Mouse (Mus musculus): ENCODE measurements around the gene Zfp503.

Gene Zfp503

DNA sequence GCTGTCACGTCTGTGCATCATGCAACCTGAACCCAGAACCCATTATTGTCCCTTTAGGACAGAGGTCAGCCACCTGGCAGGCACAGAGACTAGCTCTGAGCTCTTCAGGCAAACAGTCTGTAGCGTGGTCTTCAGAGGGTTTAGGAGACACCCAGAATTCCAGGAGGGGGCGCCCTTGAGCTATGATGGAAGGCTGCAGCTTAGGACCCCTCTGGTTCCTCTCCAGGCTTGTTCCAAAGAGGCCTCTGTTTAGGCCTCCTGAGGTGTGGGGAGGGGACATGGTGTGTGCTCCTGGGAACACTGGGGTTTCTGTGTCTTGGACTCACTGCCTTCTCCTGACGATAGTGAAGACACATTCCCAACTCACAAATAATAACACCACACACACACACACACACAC lies 20.4 kb downstream of the Zfp503 start:
- peak; percentile 36 for DNase-seq (ENCODE audit: low read depth, low spot score)

DNA sequence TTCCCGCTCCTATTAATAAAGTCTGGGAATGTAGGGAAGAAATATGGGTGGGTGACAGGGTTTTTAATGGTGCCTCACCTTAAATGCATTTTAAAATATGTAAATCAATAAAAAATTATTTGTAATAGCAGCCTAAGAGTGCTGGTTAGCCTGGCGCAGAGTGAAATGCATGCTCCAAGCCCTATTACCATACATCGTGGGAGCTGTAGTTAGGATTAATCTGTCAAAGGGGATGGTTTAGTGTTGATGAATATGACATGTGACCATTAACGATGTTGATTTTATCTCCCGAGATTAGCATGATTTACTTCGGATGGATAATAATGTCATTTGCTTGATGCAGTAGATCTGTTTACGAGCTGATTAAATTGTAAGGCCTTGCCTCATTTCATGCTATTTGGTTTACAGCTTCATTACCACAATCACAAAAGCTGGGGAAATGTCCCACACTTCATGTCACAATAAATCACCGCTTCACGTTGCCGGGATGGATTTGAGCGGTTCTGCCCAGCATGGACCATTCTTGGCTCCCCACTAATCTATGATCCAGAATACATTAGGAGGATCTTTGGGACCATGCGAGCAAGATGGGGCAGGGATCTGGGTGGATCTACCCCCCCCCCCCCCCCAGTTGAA lies 21.9 kb downstream of the Zfp503 start:
- DNase-seq (ENCODE audit: low read depth, low spot score) = no peak

DNA sequence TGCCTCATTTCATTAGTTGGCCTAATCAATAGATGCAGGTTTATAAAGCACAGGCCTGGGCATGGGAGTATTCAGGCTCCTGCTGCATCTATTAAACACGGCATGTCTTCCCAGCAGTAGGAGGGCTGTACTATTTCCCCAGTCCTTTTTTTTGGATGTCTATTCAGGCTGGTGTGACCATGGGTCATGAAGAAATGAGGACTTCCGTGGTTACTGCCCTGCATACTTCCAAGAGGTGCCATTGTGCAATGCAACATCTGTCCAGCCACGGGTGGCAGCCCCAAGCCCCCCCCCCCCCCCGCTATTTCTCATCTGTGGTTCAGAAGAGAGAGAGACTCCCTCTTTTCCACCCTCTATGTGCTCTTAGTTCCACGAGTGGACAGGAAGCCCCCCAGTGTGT lies 23.1 kb downstream of the Zfp503 start:
- no peak for DNase-seq (ENCODE audit: low read depth, low spot score)

DNA sequence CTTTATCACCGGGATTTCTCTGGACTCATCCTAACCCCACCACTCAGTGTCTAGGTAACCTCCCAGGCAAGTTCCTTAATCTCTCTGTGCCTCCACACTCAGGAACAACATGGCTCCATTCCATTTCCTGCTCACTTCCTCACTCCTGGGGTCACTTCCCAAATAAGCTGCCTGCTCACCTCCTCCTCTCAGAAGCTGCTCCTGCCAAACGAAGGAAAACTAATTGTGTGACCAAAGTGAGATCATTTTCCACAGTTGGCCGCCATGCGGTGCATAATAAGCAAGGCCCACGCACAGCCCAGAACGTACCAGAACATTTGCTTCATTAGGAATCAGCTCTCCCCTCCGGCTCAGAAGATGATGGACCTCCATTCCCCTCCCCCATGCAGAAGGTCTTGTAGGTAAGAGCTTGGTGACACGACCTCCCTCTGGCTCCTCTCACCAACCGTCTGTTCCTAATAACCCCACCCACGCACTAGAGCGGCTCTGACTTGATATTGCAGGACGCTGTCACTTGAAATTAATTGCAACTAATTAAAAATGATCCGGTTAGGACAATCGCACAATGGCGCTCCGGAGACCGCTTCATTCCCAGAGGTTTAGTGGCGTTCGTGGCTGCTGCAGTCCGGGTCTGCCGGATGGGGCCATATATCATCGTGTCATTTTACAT lies 26.9 kb downstream of the Zfp503 start:
- DNase-seq (ENCODE audit: low read depth, low spot score) = no peak

DNA sequence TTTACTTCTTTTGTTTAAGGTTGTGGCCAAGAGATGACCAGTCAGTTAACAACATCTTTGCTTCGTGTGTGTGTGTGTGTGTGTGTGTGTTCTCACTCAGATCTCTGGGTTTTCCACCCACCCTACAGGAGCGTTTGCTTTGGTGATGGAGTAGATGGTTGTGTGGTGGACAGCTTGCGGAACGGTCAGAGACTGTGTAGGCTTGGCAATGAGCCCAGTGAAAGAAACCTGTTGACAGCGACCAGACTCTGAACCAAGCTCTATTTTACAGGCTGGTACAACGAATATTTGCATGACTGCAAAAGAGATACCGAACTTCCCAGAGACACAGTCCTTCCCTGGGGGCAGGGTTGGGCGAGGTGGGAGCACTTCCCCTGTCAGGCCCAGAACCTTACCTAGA lies 30.2 kb downstream of the Zfp503 start:
- DNase-seq (ENCODE audit: low read depth, low spot score) = no peak

DNA sequence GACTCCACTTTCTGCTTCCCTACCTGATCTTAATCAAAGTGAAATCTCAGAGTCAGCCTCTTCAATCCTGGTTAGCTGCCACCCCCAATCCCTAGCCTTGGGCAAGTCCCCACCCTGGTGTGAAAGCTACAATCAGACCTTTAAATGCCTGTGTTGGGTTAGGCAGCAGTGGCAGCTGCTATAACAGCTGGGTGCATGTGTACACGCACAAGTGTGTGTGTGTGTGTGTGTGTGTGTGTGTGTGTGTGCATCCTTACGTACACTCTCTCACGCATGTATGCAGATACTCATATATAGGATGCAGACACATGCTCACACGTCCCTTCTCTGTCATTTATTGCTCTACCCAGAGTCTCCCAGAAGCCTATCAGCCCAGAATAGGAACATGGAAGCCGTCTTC lies 30.8 kb downstream of the Zfp503 start:
- no peak for DNase-seq (ENCODE audit: low read depth, low spot score)

DNA sequence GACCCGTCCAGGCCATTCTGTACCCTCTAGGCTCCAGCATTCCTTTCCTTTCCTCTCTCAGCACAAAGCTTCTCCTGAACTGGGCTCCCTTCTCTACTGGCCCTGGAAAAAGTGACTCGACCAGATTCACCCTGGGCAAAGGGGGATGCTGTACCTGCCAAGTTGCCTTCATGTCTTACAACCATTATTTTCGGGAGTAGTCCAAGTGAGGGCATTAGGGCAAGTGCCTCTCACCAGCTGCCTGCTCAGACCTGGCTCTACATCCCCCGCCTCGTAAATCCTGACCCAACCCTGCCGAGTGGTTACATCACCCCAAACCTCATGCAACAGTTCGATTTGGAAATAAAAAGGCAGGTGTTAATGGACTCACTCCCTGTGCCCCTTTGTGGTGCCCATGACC lies 36.9 kb downstream of the Zfp503 start:
- DNase-seq (ENCODE audit: low read depth, low spot score) = no peak

DNA sequence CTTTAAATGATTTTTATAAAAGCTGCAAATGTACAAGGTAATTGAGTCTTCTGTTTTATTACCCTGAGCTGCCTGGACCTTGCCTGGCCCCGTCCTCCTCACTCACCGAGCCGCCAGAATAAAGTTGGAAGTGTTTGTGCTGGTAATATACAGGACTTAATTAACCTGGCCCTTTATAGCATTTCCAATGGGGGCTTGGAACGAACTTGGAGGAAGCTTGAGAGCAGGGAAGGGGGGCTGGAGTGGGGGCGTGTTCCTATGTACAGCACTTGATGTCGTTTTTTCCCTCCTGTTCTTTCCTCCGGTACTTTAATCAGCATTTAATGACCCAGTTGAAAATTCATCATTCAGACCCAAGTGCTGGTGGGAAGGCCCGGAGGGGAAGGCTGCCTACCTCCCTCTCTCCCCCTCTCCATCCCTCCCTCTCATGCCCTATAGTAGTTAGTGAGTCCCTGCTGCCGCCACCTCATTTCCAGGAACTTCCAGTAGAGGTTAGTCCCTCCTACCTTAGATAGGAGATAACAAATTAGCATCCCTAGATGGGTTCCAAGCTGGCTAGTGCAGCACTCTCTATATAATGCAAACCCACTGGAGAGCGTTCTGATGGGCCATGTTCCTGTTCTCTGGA lies 37.4 kb downstream of the Zfp503 start:
- DNase-seq (ENCODE audit: low read depth, low spot score) = no peak

DNA sequence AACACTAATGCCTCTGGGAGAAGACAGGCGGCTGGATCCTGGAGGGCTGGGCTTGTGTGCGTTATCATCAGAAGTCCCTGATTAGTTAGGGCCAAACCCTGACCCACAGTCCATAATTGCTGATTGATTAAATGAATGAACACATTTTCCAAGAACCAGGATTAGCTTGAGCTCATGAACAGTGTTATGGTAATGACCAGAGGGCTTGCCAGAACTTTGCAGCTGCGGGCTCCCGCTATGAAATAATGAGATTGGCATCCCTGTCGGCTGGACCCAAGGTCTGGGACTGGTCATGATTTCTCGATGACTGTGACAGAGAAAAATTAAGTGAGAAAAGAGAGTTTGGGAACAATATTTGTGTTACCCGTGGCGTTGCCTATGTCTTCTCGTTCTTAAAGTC lies 44.5 kb downstream of the Zfp503 start:
- no peak for DNase-seq (ENCODE audit: low read depth, low spot score)

DNA sequence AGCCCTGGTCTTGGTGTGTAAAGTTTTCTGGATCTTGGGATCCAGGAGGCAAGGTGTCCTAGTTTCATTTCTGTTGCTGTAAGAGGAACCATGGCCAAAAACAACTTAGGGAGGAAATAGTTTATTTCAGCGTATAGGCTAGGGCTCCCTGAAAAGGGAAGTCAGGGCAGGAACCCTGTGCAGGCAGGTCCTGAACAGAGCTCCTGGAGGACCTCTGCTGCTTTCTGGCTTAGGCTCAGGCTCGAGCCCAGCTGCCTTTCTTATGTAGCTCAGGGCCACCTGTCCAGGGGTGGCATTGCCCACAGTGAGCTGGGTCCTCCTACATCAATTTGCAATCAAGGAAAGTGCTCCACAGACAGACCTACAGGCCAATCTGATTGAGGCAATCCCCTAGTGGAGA lies 47.8 kb downstream of the Zfp503 start:
- no peak for DNase-seq (ENCODE audit: low read depth, low spot score)

DNA sequence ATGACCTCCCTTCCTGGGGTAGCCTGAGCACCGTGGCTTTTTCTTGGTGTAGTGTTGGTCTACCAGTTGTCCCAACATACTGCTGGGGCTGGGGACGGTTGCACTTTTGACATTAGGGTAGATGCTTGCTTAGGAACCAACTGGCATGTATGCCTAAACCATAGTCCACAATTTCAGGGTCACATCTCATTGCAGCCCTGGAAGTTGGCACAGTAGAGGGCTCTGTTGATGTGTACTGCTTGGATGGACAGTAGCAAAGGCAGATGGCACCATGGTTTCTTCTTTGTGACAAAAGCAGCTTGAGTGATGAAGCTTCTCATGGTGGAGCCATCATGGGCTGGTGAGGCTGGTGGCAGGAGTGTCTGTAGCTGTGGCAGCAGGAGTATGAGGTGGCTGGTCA lies 52.3 kb downstream of the Zfp503 start:
- no peak for DNase-seq (ENCODE audit: low read depth, low spot score)

DNA sequence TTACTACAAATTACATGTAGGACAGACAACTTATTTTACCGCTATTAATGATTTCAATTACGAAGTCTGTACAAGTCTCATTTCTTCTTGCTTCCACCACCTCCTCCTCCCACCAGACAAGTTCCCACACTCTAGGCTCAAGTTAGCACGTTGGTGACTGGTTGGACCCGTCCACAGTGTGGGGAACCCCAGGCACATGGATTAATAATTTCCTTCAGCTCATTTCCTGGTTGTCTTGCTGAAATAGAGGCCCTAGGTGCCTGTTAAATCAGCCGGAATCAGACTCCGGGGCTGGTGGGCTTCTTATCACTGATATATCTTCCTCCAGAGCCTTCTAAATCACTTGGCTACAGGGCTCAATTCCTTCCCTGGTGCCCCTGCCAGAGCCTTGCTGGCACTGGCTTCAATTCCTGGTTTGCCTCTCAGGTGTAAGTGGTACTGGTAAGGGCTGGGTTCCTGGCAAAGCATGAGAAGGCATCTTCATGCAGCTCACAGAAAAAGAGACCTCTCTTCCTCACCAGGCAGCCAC lies 53.2 kb downstream of the Zfp503 start:
- no peak for DNase-seq (ENCODE audit: low read depth, low spot score)
